Mouse (Mus musculus) MEL (cell line): ENCODE measurements around the gene Mterf1b. TPM values are rescaled to one million over a fixed set of nuclear protein-coding genes. Genes with fewer than 3 reads are reported as not detected.
"Not testable (repeated sequence)": the region's sequence is repeated elsewhere in the genome, so short reads cannot be mapped to it uniquely, and the experiment has no call there.

ENCODE experiments used
- DNase-seq: peaks from one replicate; pipeline ENCODE4 v3.0.0; 2011; ENCODE audit warnings: low read depth, low spot score
- H3K27ac ChIP-seq: 2 replicates; pipeline ENCODE4 v1.5.1; 2012; ENCODE audit warnings: low read depth, mild to moderate bottlenecking, control low read depth, low read length, moderate library complexity; ENCODE audit not compliant: control insufficient read depth
- H3K27me3 ChIP-seq, 2 experiments: fragments of 150-350 bp in 1 of 2; sonication (generic) in 1 of 2; 2 replicates each; pipeline ENCODE4 v1.6.1; 2012; ENCODE audit warnings: low read length in 2 of 2, mild to moderate bottlenecking in 2 of 2, improper control_type of control experiment in 1 of 2, moderate library complexity in 1 of 2; ENCODE audit not compliant: insufficient read depth in 2 of 2, control insufficient read depth in 1 of 2
- H3K36me3 ChIP-seq, 2 experiments: 2 replicates each; pipeline ENCODE4 v1.6.1; 2012 to 2014; ENCODE audit warnings: low read length in 2 of 2, improper control_type of control experiment in 1 of 2, inconsistent platforms in 1 of 2, mild to moderate bottlenecking in 1 of 2; ENCODE audit not compliant: insufficient read depth in 2 of 2, control insufficient read depth in 1 of 2
- H3K4me1 ChIP-seq, 2 experiments: fragments of 150-350 bp in 1 of 2; sonication (generic) in 1 of 2; 2 replicates each; pipeline ENCODE4 v1.6.1; 2012; ENCODE audit warnings: low read length in 2 of 2, improper control_type of control experiment in 1 of 2, mild to moderate bottlenecking in 1 of 2; ENCODE audit not compliant: insufficient read depth in 2 of 2, control insufficient read depth in 1 of 2
- H3K4me3 ChIP-seq, 2 experiments: fragments of 150-350 bp in 1 of 2; sonication (generic) in 1 of 2; 2 replicates each; pipeline ENCODE4 v1.5.1; 2012; ENCODE audit warnings: low read depth in 2 of 2, low read length in 2 of 2, mild to moderate bottlenecking in 2 of 2, moderate library complexity in 2 of 2, control low read depth in 1 of 2, improper control_type of control experiment in 1 of 2; ENCODE audit not compliant: control insufficient read depth in 1 of 2, insufficient read depth in 1 of 2
- H3K79me2 ChIP-seq: 2 replicates; pipeline ENCODE4 v1.6.1; 2012; ENCODE audit warnings: mild to moderate bottlenecking, low read length, moderate library complexity; ENCODE audit not compliant: control insufficient read depth, poor library complexity, insufficient read depth
- H3K9ac ChIP-seq: 2 replicates; pipeline ENCODE4 v1.6.1; 2012; ENCODE audit warnings: low read depth, mild to moderate bottlenecking, control low read depth, low read length, moderate library complexity; ENCODE audit not compliant: control insufficient read depth, poor library complexity, severe bottlenecking
- H3K9me3 ChIP-seq: fragments of 150-350 bp; sonication (generic); replicated peaks from 2 replicates; pipeline ENCODE4 v1.6.1; 2012; ENCODE audit warnings: mild to moderate bottlenecking, low read length, improper control_type of control experiment, moderate library complexity; ENCODE audit not compliant: insufficient read depth
- E2F4 ChIP-seq: IDR thresholded peaks from 2 replicates; pipeline ENCODE4 v1.6.1; 2011; ENCODE audit warnings: low read depth, low read length, improper control_type of control experiment, borderline replicate concordance
- ELF1 ChIP-seq: IDR thresholded peaks from 2 replicates; pipeline ENCODE4 v1.6.1; 2014; ENCODE audit warnings: low read depth, mild to moderate bottlenecking, inconsistent platforms, low read length, improper control_type of control experiment, moderate library complexity
- GATA1 ChIP-seq: IDR thresholded peaks from 2 replicates; pipeline ENCODE4 v1.6.1; 2011; ENCODE audit warnings: low read depth, low read length, improper control_type of control experiment
- MAFK ChIP-seq: IDR thresholded peaks from 2 replicates; pipeline ENCODE4 v1.6.1; 2011; ENCODE audit warnings: low read depth, mild to moderate bottlenecking, low read length, improper control_type of control experiment, borderline replicate concordance
- MEF2A ChIP-seq: IDR thresholded peaks from 2 replicates; pipeline ENCODE4 v1.6.1; 2014; ENCODE audit warnings: low read depth, mild to moderate bottlenecking, inconsistent platforms, low read length, improper control_type of control experiment; ENCODE audit not compliant: poor library complexity, insufficient replicate concordance, severe bottlenecking; ENCODE audit errors: extremely low read depth
- MXI1 ChIP-seq: IDR thresholded peaks from 2 replicates; pipeline ENCODE4 v1.6.1; 2011; ENCODE audit warnings: mild to moderate bottlenecking, low read depth, low read length, improper control_type of control experiment
- RAD21 ChIP-seq: IDR thresholded peaks from 2 replicates; pipeline ENCODE4 v1.6.1; 2011; ENCODE audit warnings: mild to moderate bottlenecking, low read depth, low read length, improper control_type of control experiment
- SMC3 ChIP-seq: IDR thresholded peaks from 2 replicates; pipeline ENCODE4 v1.6.1; 2011; ENCODE audit warnings: low read depth, low read length, improper control_type of control experiment
- UBTF ChIP-seq: IDR thresholded peaks from 2 replicates; pipeline ENCODE4 v1.6.1; 2012; ENCODE audit warnings: low read depth, mild to moderate bottlenecking, inconsistent platforms, low read length, improper control_type of control experiment, moderate library complexity, borderline replicate concordance; ENCODE audit not compliant: insufficient read depth
- ZC3H11A ChIP-seq: IDR thresholded peaks from 2 replicates; pipeline ENCODE4 v1.6.1; 2012; ENCODE audit warnings: low read depth, mild to moderate bottlenecking, inconsistent platforms, low read length, improper control_type of control experiment
- ZNF384 ChIP-seq: IDR thresholded peaks from 2 replicates; pipeline ENCODE4 v1.6.1; 2012; ENCODE audit warnings: low read depth, mild to moderate bottlenecking, inconsistent platforms, low read length, improper control_type of control experiment
- polyA plus RNA-seq, 2 experiments: library from polyadenylated mRNA; stranded (reverse) in 1 of 2; unstranded in 1 of 2; fragments of >175 nt in 1 of 2; fragments of >200 nt in 1 of 2; gene quantifications; 2 replicates each; pipeline versions ENCODE4 v1.2.1 to v1.2.4; 2012; ENCODE audit warnings: low replicate concordance in 2 of 2, low read depth in 1 of 2; ENCODE audit not compliant: insufficient read length in 2 of 2, insufficient read depth in 1 of 2, missing spikeins in 1 of 2
- total RNA-seq: library from RNA; depleted of rRNA; stranded (reverse); fragments of 300-350 nt; gene quantifications from 2 replicates; pipeline ENCODE4 v1.2.3, GENCODE M21; 2012; rRNA removed

Mterf1b gene
- 2.0 and 2.2 TPM in 2 replicates for total RNA-seq
- under 1 TPM in 1 of 2 experiments, not detected in 1; 0.92 TPM for polyA plus RNA-seq

GRCm38 (mm10) chr5:4191671-4192480, at the start of gene Mterf1b:
TSS of gene Mterf1b (plus strand) at chr5:4192367.
- H3K9ac ChIP-seq, result peak within 1 kb of the TSS; percentile 95
- H3K9me3 ChIP-seq, H3K27me3 ChIP-seq, H3K36me3 ChIP-seq, H3K4me1 ChIP-seq, H3K79me2 ChIP-seq: not testable (repeated sequence)
- peak within 1 kb of the TSS; percentile 49 for H3K27ac ChIP-seq
- peak within 1 kb of the TSS; percentile 62 to 100 for H3K4me3 ChIP-seq
- DNase-seq, result peak; percentile 1

- H3K4me3 ChIP-seq, DNase-seq, H3K9ac ChIP-seq, H3K27me3 ChIP-seq, H3K27ac ChIP-seq, H3K9me3 ChIP-seq, H3K79me2 ChIP-seq, H3K4me1 ChIP-seq, H3K36me3 ChIP-seq: not testable (repeated sequence)
Observed at GRCm38 (mm10) chr5:4159418-4160071, 32.6 kb upstream of the Mterf1b start.

GRCm38 (mm10) chr5:4161554-4161953, 30.6 kb upstream of the Mterf1b start:
- no peak for DNase-seq
- Histone ChIP-seq H3K4me1 (no peaks in the 10 kb centered on the region), H3K27ac (no peak overlapping the region), H3K36me3 (no peaks in the 10 kb centered on the region), H3K79me2 (no peaks in the 10 kb centered on the region), H3K4me3 (no peak overlapping the region), H3K9ac (no peak overlapping the region), H3K27me3 (no peaks in the 10 kb centered on the region), H3K9me3 (no peaks in the 10 kb centered on the region)
- TF ChIP-seq ZC3H11A (no peak), RAD21 (no peak), MXI1 (no peak), GATA1 (no peak), UBTF (no peak), ELF1 (no peak), E2F4 (no peak), MAFK (no peak), SMC3 (no peak), ZNF384 (no peak), MEF2A (no peak)
